Mouse (Mus musculus): ENCODE measurements around the gene Rab1a. TPM values are rescaled to one million over a fixed set of nuclear protein-coding genes. Genes with fewer than 3 reads are reported as not detected.

Gene Rab1a
- polyA plus RNA-seq, 1 experiment from 2014 or later, result 251 TPM

DNA sequence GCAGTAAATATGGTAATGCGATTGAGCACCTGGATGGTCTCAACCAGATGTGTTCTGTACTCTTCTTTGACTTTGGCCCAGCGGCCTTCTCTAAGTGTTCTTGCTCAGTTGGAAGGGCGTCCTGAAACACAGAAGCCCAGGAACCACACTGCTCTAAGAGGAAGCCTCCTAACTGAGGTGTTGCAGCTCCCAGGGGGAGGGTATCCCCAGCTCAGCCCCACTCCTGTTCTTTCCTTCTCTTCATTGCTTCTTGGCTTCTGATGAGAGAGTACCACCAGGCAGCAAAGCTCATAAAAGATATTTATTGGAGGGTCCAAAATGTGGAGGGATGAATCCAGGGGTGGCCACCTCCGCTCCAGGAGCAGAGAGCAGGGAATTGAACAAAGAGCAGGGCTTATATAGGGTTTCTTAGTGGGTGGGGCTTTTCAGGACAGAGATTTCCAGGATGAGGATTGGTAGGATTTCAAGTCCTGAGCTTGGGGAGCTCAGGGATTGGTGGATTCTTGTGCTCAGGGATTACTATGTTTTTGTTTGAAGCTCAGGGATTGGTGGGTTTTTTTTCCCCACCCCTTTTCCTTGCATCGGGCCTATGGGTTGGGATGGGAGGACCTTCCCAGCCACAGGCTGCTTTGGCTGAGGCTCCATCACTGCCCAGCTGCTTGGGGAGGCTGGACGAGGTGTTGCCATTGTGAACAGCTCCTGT is 49.4 kb downstream of the Rab1a start:
- peak overlapping the region; percentile 77; the same call in 1 of the 2 replicates for H3K4me2 ChIP-seq
- 84% methylated on average over 6 of the region's 6 CpGs for WGBS

DNA sequence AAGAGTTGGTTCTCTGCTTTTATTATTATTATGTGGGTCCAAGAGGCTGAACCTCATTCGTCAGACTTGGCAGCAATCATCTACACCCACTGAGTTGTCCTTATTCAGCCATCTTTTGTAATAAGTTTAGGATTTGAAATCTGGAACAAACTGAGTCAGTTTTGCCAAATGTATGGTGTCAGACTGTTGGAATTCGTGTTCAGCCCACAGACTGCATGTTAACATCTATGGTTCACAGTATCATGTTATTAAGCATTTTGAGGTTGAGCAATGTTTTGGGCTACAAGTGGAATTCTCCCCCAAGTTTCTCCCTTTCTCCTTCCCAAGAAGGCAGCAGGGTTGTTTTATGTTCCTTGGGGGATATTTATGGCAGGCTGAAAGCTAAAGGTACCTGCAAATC is 51.9 kb downstream of the Rab1a start:
- no peak for ATAC-seq (ENCODE audit: insufficient number of reproducible peaks, insufficient read depth, low FRiP score, low TSS enrichment, low read depth)
- WGBS, result 66% methylated on average over 2 of the region's 2 CpGs
- H3K4me2 ChIP-seq, result no peak overlapping the region

More for the DNA sequence above, 49.4 kb downstream of the Rab1a start:
- H3K36me3 ChIP-seq, result peaks cover 4% of the 10 kb centered on the region; the same call in 1 of the 2 replicates
- no peak for ATAC-seq (ENCODE audit: insufficient number of reproducible peaks, insufficient read depth, low FRiP score, low TSS enrichment, low read depth)
- H3K27ac ChIP-seq, result no peak overlapping the region
- no peaks in the 10 kb centered on the region for H3K9me3 ChIP-seq
- H3K4me1 ChIP-seq, result peaks cover 31% of the 10 kb centered on the region
- no peaks in the 10 kb centered on the region for H3K27me3 ChIP-seq
- no peak overlapping the region for H3K4me3 ChIP-seq
- H3K9ac ChIP-seq, result no peak overlapping the region

DNA sequence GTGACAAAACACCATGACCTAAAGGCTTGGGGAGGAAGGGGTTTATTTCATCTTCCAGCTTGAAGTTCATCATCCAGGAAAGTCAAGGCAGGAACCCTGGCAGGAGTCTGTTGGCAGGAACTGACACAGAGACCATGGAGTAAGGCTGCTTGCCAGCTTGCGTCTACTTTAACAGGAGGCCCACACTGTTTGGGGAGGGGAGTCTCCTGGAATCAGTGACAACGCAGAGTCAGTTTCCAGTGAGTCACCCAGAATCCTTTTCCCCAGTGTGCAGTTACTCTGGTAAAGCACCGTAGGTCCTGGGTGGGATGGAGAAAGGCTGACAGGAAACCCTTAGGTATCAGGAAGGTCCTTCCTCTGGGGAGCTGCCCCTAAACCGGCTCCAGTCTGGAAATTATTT is 53.6 kb downstream of the Rab1a start:
- Histone ChIP-seq H3K4me3 (no peak overlapping the region), H3K9me3 (no peaks in the 10 kb centered on the region), H3K4me2 (no peak overlapping the region), H3K27me3 (no peaks in the 10 kb centered on the region), H3K27ac (no peak overlapping the region), H3K4me1 (peaks cover 7% of the 10 kb centered on the region; the same call in 1 of the 2 replicates), H3K36me3 (no peaks in the 10 kb centered on the region), H3K9ac (no peak overlapping the region)
- ATAC-seq (ENCODE audit: insufficient number of reproducible peaks, insufficient read depth, low FRiP score, low TSS enrichment, low read depth), result no peak
- WGBS, result 82% methylated on average over 4 of the region's 4 CpGs

More for the DNA sequence above, 51.9 kb downstream of the Rab1a start:
- Histone ChIP-seq H3K9me3 (no peaks in the 10 kb centered on the region), H3K4me1 (peaks cover 8% of the 10 kb centered on the region), H3K27ac (no peak overlapping the region), H3K36me3 (no peaks in the 10 kb centered on the region), H3K27me3 (no peaks in the 10 kb centered on the region), H3K9ac (no peak overlapping the region), H3K4me3 (no peak overlapping the region)

DNA sequence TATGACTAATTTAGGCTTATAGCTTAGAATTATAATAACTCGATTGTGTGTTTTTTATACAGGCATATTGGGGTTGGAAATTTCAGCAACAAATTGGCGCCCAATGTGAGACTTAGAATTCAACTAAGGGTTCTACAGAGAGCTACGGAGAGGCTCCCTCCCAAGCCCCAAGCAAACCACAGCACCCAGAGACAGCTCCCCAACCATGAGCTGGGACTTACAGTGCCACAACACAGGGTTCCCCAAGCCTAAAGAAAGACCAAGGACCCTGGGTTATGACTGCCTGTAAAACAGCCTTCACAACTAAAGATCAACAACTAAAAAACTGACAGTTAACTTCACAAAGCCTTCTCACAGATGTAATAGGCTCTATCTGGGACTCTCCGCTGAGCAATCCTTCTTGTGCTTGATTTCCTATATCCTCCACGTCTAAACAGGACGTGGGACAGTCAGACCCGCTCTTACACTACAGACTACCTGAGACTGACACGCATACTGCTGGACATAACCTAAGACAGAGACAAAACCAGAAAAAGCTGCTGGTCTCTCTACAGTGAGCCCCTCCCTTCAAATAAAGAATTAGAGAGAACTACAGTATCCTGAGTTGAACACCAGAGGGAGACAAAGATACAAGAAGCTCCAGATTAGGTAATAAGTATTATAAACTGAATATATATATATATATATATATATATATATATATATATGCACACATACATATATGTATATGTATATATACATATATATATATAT is 61.6 kb downstream of the Rab1a start:
- H3K4me1 ChIP-seq, result 0 out of 2 replicates have a peak, but pooled peaks cover 4% of the 10 kb centered on the region
- no peaks in the 10 kb centered on the region for H3K27me3 ChIP-seq
- no peaks in the 10 kb centered on the region for H3K9me3 ChIP-seq
- H3K4me3 ChIP-seq, result no peak overlapping the region
- 53% methylated on average over 8 of the region's 8 CpGs for WGBS
- no peak overlapping the region for H3K9ac ChIP-seq
- no peak overlapping the region for H3K4me2 ChIP-seq
- H3K27ac ChIP-seq, result no peak overlapping the region
- ATAC-seq (ENCODE audit: insufficient number of reproducible peaks, insufficient read depth, low FRiP score, low TSS enrichment, low read depth), result no peak
- H3K36me3 ChIP-seq, result no peaks in the 10 kb centered on the region

DNA sequence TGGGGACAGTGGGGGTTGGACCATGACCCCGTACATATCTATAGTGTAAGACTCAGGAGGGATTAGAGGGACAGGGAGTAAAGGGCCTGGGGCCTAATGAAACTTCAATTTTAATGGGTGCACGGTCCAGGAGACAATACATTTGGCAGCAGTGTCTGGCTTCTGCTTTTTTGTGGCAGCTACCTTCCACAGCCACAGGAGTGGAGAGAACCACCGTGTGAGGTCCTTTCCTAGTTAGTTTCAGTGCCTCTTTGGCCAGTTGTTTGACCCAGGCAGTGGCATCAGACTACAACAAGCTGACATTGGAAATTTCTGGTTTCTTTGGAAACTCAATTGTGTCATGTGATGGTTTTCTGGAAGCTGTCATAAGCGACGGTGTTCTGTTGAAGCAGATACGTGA is 68.7 kb downstream of the Rab1a start:
- Histone ChIP-seq H3K27me3 (no peaks in the 10 kb centered on the region), H3K9ac (no peak overlapping the region), H3K9me3 (no peaks in the 10 kb centered on the region), H3K4me2 (no peak overlapping the region), H3K36me3 (no peaks in the 10 kb centered on the region), H3K4me3 (no peak overlapping the region), H3K4me1 (no peaks in the 10 kb centered on the region), H3K27ac (no peak overlapping the region)
- no peak for ATAC-seq (ENCODE audit: insufficient number of reproducible peaks, insufficient read depth, low FRiP score, low TSS enrichment, low read depth)
- WGBS, result 81% methylated on average over 6 of the region's 6 CpGs

DNA sequence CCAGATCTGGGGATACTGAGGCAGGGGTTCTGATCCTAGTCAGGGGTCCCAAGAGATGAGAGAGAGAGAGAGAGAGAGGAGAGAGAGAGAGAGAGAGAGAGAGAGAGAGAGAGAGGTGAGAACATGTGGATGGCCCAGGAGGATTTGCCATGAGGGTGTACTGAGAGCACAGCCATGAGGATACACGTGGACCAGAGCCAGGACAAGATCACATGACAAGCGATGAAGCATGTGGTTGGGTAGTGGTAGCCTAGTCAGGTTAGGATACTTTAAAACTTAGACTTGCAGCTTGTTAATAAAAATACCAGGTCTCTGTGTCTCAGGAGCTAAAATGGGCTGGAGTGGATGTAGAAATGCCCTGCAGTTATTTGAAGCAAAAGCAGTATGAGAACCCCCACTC is 74.7 kb downstream of the Rab1a start:
- H3K4me3 ChIP-seq, result no peak overlapping the region
- no peak overlapping the region for H3K9ac ChIP-seq
- H3K4me1 ChIP-seq, result no peaks in the 10 kb centered on the region
- no peak overlapping the region for H3K4me2 ChIP-seq
- 66% methylated on average over 2 of the region's 2 CpGs for WGBS
- no peak for ATAC-seq (ENCODE audit: insufficient number of reproducible peaks, insufficient read depth, low FRiP score, low TSS enrichment, low read depth)
- no peaks in the 10 kb centered on the region for H3K27me3 ChIP-seq
- H3K27ac ChIP-seq, result no peak overlapping the region
- H3K36me3 ChIP-seq, result no peaks in the 10 kb centered on the region
- H3K9me3 ChIP-seq, result no peaks in the 10 kb centered on the region

Other genes with a start within 250 kb of the Rab1a start
- 126 and 134 TPM in 2 replicates for gene Actr2, start 88.5 kb upstream of the Rab1a start, polyA plus RNA-seq (2015; fragmentation: Nextera tagmentation; extraction: Ambion mirVana)
- 39.0 and 39.1 TPM in 2 replicates for gene Cep68, start 48.0 kb downstream of the Rab1a start, polyA plus RNA-seq (2015; fragmentation: Nextera tagmentation; extraction: Ambion mirVana)
- gene Slc1a4, start 131.3 kb downstream of the Rab1a start, polyA plus RNA-seq (2015; fragmentation: Nextera tagmentation; extraction: Ambion mirVana), result 12.5 and 14.3 TPM in 2 replicates

Measured in embryonic facial prominence, embryonic 13.5 days (tissue).